20 mouse cellular contexts compared by ENCODE assay signal in genomic region chr2:5304451-5304850, GRCm38 (mm10).
"Had no signal": no experiment of that assay in that cellular context is flagged by ENCODE, and none has a peak within 500 bp of the region (broad histone marks: within the 10 kb centered on the region; RNA-seq: fewer than 3 reads in every experiment).

No protein-coding gene starts in this region.

- H3K9me3 ChIP-seq: liver, embryonic 15.5 days; midbrain, embryonic 10.5 days; midbrain, embryonic 12.5 days; neural tube, embryonic 13.5 days; neural tube, embryonic 15.5 days had no signal

- H3K36me3 ChIP-seq: liver, embryonic 15.5 days; midbrain, embryonic 10.5 days; midbrain, embryonic 12.5 days; neural tube, embryonic 13.5 days; neural tube, embryonic 15.5 days had no signal

- H3K4me2 ChIP-seq: liver, embryonic 15.5 days; lung, embryonic 14.5 days; midbrain, embryonic 12.5 days; neural tube, embryonic 13.5 days; neural tube, embryonic 15.5 days had no signal

- H3K4me3 ChIP-seq: liver, embryonic 15.5 days; midbrain, embryonic 10.5 days; midbrain, embryonic 12.5 days; myocyte; neural tube, embryonic 13.5 days; neural tube, embryonic 15.5 days had no signal

- ATAC-seq: midbrain, embryonic 16.5 days had no signal

- H3K27ac ChIP-seq: liver, embryonic 15.5 days; midbrain, embryonic 10.5 days; midbrain, embryonic 12.5 days; neural tube, embryonic 13.5 days; neural tube, embryonic 15.5 days had no signal

- DNase-seq: lung, adult 18-20 months; lung, embryonic 14.5 days; lung, postnatal 10 days; lung, postnatal 4 days; midbrain, embryonic 14.5 days; retina, postnatal 1 day; right cerebral cortex, adult 18-20 months; right cerebral cortex, postnatal 25 days; right cerebral cortex, postnatal 4 days; spleen, adult 18-20 months; thymus, adult 2 months; thymus, postnatal 25 days; thymus, postnatal 4 days had no signal

- H3K27me3 ChIP-seq: liver, embryonic 15.5 days; midbrain, embryonic 12.5 days; neural tube, embryonic 13.5 days; neural tube, embryonic 15.5 days had no signal

- H3K9ac ChIP-seq: liver, embryonic 15.5 days; lung, embryonic 14.5 days; midbrain, embryonic 12.5 days; neural tube, embryonic 13.5 days; neural tube, embryonic 15.5 days had no signal

- H3K4me1 ChIP-seq: liver, embryonic 15.5 days; midbrain, embryonic 12.5 days; neural tube, embryonic 13.5 days; neural tube, embryonic 15.5 days had no signal
